Mouse (Mus musculus) mouse embryonic stem cell (cell line): Measurements from ENCODE around the gene Cilp2.

Experiments used
- in situ Hi-C, 2 experiments: fragments of 300-500 bp; cut with MboI; formaldehyde crosslinking; loops; 1 replicate in 1 of 2; 3 replicates in 1 of 2; pipeline ENCODE4 v1.14.3; 2019 to 2020; ENCODE audit warnings: low sequenced_read_pairs in 2 of 2, low pct_unique_long_range_greater_than_20kb in 1 of 2, mixed read lengths in 1 of 2; ENCODE audit not compliant: unreplicated experiment in 1 of 2

The Cilp2 gene

DNA sequence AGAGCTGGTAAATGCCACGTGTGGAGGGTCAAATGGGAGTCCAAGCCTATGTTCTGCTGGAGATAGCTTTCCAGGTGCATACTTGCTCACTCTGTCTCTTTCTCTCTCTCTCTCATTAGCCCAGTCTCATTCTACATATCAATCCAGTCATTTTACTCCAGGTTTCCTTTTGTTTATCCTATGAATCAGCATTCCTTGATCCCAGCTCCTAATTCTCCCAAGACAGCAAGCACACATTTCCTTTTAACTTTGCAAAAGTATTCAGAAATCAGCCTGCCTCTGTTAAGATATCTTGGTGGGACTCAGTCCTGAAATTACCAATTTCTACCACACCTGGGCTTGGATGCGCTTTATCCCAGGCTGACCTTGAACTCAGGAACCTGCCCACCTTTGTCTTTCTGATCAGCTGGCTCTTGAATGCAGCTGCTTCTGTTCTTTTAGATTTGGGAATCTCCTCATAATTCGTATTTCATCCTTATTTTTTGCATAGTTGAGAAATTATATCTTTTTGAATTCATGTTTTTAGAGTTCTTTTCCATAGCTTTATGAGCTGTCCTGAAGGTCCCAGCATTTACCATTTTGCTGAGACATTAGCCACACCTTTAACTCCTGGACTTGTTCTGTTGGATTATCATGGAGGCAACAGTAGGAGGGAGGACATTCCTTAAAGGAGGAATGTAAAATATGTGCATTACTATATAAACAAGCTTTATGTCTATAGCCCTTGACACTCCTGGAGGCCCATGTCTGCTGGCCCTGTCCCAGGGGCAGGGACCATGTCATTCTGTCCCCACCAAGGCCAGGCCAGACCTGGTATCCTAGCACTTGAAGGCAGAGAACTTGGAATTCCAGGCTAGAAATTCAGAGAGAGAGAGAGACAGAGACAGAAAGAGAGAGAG, 40.1 kb downstream of the Cilp2 start:
- in situ Hi-C loops, result loop anchor here in 1 of 2 experiments (25.0 kb wide), 1 partner anchor 210 kb away; the partner anchor contains the start of gene Zfp868

DNA sequence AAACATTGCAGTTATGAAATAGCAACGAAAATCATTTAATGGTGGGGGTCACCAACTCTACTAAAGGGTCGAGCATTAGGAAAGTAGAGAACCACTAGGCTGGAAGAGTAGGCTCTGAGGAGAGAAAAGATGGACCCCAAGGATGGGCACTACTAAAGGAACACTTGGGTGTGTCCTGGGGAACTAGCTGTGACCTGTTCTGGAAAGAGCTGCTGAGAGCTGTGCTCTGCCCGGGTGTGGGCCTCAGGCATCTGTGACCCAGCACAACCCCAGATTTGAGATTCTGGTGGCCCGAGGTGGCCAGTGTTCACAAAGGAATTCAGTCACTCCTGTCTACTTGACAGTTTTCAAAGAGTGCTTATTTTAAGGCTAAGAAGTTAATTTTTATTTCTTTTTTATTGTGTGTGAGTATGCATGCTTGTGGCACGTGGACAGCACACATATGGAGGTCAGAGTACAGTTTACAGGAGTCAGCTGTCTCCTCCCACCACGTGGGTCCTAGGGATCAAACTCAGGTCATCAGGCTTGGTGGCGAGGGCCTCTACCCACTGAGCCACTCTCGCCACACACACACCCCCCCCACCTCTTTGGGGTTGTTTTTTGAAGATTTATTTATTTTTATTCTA, 50.3 kb downstream of the Cilp2 start:
- in situ Hi-C loops, result loop anchor here in 1 of 2 experiments (25.0 kb wide), 1 partner anchor 200 kb away; the partner anchor contains the start of gene Zfp868

- in situ Hi-C loops, result loop anchor here in 1 of 2 experiments (25.0 kb wide), 1 partner anchor 195 kb away; the partner anchor contains the start of gene Zfp868
Measured at GRCm38 (mm10) chr8:69832298-69832853, 55.1 kb downstream of the Cilp2 start, which contains the start of gene Pbx4. Pbx4 (plus strand) TSS chr8:69832491.
